Mouse (Mus musculus) adrenal gland (tissue): ENCODE results near the gene Sp3.
"Not testable (repeated sequence)": the region's sequence is repeated elsewhere in the genome, so short reads cannot be mapped to it uniquely, and the experiment has no call there.

ENCODE experiments used
- intact Hi-C: fragments of 180-260 bp; cut with DNase I; formaldehyde crosslinking; loops from one replicate; pipeline ENCODE4 v1.15.1; 2025
- long read RNA-seq, 2 experiments: library from polyadenylated mRNA; unstranded; transcript quantifications; one replicate each; pipeline ENCODE4 v2.0.0; 2020; ENCODE audit warnings: borderline replicate concordance in 1 of 2; ENCODE audit not compliant: insufficient replicate concordance in 1 of 2

The Sp3 gene
- long read RNA-seq, experiment 1, full-length matches to known transcripts = 5 of 8 reads
- long read RNA-seq, experiment 1, partial matches to known transcripts = 2 of 8 reads
- long read RNA-seq, experiment 1, other reads (novel, unspliced or antisense) = 1 of 8 reads
- long read RNA-seq, experiment 2, full-length matches to known transcripts = 6 of 11 reads
- long read RNA-seq, experiment 2, partial matches to known transcripts = 4 of 11 reads
- long read RNA-seq, experiment 2, other reads (novel, unspliced or antisense) = 1 of 11 reads

- intact Hi-C loops = loop anchor here (5.0 kb wide), 2 partner anchors 253 to 297 kb away; no protein-coding TSS in a partner anchor
Observed at GRCm38 (mm10) chr2:72980337-72981074, at the start of gene Sp3. TSS of gene Sp3 (minus strand) at chr2:72980446.

- intact Hi-C loops = no loop called here
Observed at GRCm38 (mm10) chr2:73029846-73030245, 49.6 kb upstream of the Sp3 start.

- intact Hi-C loops = no loop called here
Observed at GRCm38 (mm10) chr2:73028019-73028418, 47.8 kb upstream of the Sp3 start.

- intact Hi-C loops = no loop called here
Observed at GRCm38 (mm10) chr2:73027126-73027525, 46.9 kb upstream of the Sp3 start.

- intact Hi-C loops = no loop called here
Observed at GRCm38 (mm10) chr2:73023803-73024202, 43.6 kb upstream of the Sp3 start.

GRCm38 (mm10) chr2:73021046-73021445 is 40.8 kb upstream of the Sp3 start:
- intact Hi-C loops = no loop called here

- intact Hi-C loops = no loop called here
Observed at GRCm38 (mm10) chr2:73019371-73020146, 39.3 kb upstream of the Sp3 start.

- intact Hi-C loops = not testable (repeated sequence)
Observed at GRCm38 (mm10) chr2:73014063-73014462, 33.8 kb upstream of the Sp3 start.

GRCm38 (mm10) chr2:73012636-73013035 is 32.4 kb upstream of the Sp3 start:
- intact Hi-C loops = no loop called here

- intact Hi-C loops = no loop called here
Observed at GRCm38 (mm10) chr2:73007472-73007871, 27.2 kb upstream of the Sp3 start.

- intact Hi-C loops = no loop called here
Observed at GRCm38 (mm10) chr2:73005611-73006515, 25.6 kb upstream of the Sp3 start.

GRCm38 (mm10) chr2:73003751-73004717 is 23.8 kb upstream of the Sp3 start:
- intact Hi-C loops = no loop called here

- intact Hi-C loops = no loop called here
Observed at GRCm38 (mm10) chr2:73003049-73003448, 22.8 kb upstream of the Sp3 start.

GRCm38 (mm10) chr2:73002451-73002850 is 22.2 kb upstream of the Sp3 start:
- intact Hi-C loops = no loop called here

GRCm38 (mm10) chr2:73001994-73002393 is 21.7 kb upstream of the Sp3 start:
- intact Hi-C loops = no loop called here

- intact Hi-C loops = no loop called here
Observed at GRCm38 (mm10) chr2:73000194-73000593, 19.9 kb upstream of the Sp3 start.

GRCm38 (mm10) chr2:72997586-72997985 is 17.3 kb upstream of the Sp3 start:
- intact Hi-C loops = no loop called here

GRCm38 (mm10) chr2:72996808-72997378 is 16.6 kb upstream of the Sp3 start:
- intact Hi-C loops = no loop called here

- intact Hi-C loops = no loop called here
Observed at GRCm38 (mm10) chr2:72995346-72996097, 15.3 kb upstream of the Sp3 start.
